Mouse (Mus musculus): ENCODE measurements around the gene G3bp2.

G3bp2 gene

GRCm38 (mm10) chr5:92019960-92020359, 63.6 kb downstream of the G3bp2 start:
- in situ Hi-C loops (cut with MseI, MboI), result no loop called here

- in situ Hi-C loops (cut with MseI, MboI), result no loop called here
These were observed 71.8 kb downstream of the G3bp2 start for GRCm38 (mm10) chr5:92011756-92012155.

GRCm38 (mm10) chr5:92009827-92010226, 73.7 kb downstream of the G3bp2 start:
- in situ Hi-C loops (cut with MseI, MboI), result no loop called here

- in situ Hi-C loops (cut with MseI, MboI), result no loop called here
These were observed 80.5 kb downstream of the G3bp2 start for GRCm38 (mm10) chr5:92003011-92003410.

Measured in mouse trophoblast stem cell (cell line).